Mouse (Mus musculus) MEL-GATA-1-ER (cell line): ENCODE measurements around the gene Gm3696.
"Not testable (repeated sequence)": the region's sequence is repeated elsewhere in the genome, so short reads cannot be mapped to it uniquely, and the experiment has no call there.

ENCODE experiments used
- DNase-seq: peaks from one replicate; pipeline ENCODE4 v3.0.0-alpha.2; 2012; ENCODE audit warnings: low read depth; ENCODE audit errors: extremely low read depth

Gene Gm3696

DNA sequence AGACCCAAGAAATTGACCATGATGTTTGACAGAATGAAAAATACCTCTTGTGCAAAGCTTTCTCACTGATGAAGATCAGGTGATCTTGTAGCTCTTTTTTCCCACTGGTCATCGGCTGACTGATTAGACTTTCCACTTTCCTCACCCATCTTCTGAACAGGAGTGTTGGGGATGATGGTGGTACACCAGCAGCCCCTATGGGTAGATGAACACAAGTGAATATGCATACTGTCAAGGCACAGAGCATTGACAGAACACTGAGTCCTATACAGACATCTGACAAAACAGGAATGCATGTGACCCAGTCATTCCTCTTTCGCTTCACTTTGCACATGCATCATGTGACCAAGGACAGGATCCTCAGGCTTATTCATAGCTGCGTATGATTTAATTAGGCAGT, at the start of gene Gm3696:
Gene Gm3696, minus strand, starts transcription at position 101 of the 400 bp plus-strand sequence.
- not testable (repeated sequence) for DNase-seq

DNA sequence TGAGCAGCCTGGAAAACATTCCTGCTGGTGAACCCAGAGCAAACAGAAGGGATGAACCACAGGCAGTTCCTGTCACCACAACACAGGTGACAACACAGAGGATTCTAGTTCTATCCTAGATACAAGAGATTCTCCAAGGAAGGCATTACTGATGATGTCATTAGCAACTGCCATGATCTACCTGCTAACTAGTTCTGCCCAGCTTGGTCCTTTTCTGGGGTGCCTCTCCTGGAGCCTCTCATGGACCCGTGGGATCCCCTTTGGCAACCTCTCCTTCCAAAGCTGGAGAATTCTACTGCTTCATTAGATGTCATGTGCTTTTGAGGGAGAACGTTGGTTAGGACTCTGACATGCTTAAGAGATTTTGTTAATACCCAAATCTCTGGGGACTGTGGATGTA, 24.9 kb upstream of the Gm3696 start, which contains the start of gene Gm6676:
Gene Gm6676, minus strand, starts transcription at position 101 of the 400 bp plus-strand sequence.
- DNase-seq: not testable (repeated sequence)

DNA sequence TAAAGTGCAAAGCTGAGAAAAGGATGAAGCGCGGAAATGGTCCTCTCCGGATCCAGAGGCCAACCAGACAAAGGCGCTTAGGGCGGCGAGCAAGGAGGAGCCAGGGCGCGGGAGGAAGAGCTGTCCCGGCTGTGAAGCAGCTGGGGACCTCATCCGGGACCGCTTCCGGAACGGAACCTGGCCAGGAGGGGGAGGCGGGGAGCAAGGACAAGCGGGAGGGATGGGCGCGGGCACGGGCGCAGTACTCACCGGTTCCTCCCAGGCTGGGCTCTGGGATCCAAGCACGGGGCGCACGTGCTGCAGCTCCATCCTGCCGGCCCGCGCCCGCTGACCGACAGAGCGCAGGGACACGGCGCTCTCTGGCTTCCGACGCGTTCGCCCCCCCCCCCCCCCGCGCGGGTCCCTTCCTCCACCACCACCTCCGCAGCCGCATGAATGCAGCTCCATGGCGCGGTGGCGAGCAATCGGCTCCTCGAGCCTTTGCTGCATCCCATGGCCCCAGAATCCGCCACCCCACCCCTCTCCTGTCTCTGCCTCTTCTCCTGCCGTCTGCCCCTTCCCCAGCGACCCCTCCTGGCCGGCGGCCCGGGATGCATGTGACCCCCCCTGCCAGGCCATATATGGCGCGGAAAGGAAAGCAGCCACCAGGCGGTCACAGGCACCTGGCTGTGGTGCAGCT, 4.8 kb upstream of the Gm3696 start:
- not testable (repeated sequence) for DNase-seq

DNA sequence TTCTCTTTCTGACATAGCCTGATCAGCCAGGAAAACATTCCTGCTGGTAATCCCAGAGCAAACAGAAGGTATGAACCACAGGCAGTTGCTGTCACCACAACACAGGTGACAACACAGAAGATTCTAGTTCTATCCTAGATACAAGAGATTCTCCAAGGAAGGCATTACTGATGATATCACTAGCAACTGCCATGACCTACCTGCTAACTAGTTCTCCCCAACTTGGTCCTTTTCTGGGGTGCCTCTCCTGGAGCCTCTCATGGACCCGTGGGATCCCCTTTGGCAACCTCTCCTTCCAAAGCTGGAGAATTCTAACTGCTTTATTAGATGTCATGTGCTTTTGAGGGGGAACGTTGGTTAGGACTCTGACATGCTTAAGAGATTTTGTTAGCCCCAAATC, 55.6 kb downstream of the Gm3696 start, which contains the start of gene Gm3685:
Gene Gm3685, minus strand, starts transcription at position 101 of the 400 bp plus-strand sequence.
- DNase-seq: not testable (repeated sequence)
